Mouse (Mus musculus) urinary bladder, postnatal 14 days (tissue): Measurements from ENCODE around the gene Ssbp3.

Experiments used
- DNase-seq: peaks from one replicate; pipeline ENCODE4 v3.0.0; 2021; ENCODE audit warnings: low spot score

The Ssbp3 gene

GRCm38 (mm10) chr4:106985899-106986832, 75.7 kb downstream of the Ssbp3 start:
- no peak for DNase-seq

GRCm38 (mm10) chr4:106987725-106988364, 77.3 kb downstream of the Ssbp3 start:
- DNase-seq = peak; percentile 85

- DNase-seq = no peak
Measured at GRCm38 (mm10) chr4:106988886-106989225, 78.4 kb downstream of the Ssbp3 start.

GRCm38 (mm10) chr4:106989226-106989983, 78.9 kb downstream of the Ssbp3 start:
- no peak for DNase-seq

- DNase-seq = no peak
Measured at GRCm38 (mm10) chr4:106993053-106993452, 82.6 kb downstream of the Ssbp3 start.

- no peak for DNase-seq
Measured at GRCm38 (mm10) chr4:106994252-106994651, 83.8 kb downstream of the Ssbp3 start.

GRCm38 (mm10) chr4:106995069-106995468, 84.6 kb downstream of the Ssbp3 start:
- no peak for DNase-seq

- no peak for DNase-seq
Measured at GRCm38 (mm10) chr4:106995513-106995912, 85.0 kb downstream of the Ssbp3 start.

- peak; percentile 61 for DNase-seq
Measured at GRCm38 (mm10) chr4:106996305-106997076, 86.0 kb downstream of the Ssbp3 start.

GRCm38 (mm10) chr4:107001259-107001810, 90.8 kb downstream of the Ssbp3 start:
- no peak for DNase-seq

- DNase-seq = no peak
Measured at GRCm38 (mm10) chr4:107001916-107002488, 91.5 kb downstream of the Ssbp3 start.

GRCm38 (mm10) chr4:107002517-107003165, 92.1 kb downstream of the Ssbp3 start:
- no peak for DNase-seq

GRCm38 (mm10) chr4:107003199-107003598, 92.7 kb downstream of the Ssbp3 start:
- no peak for DNase-seq

GRCm38 (mm10) chr4:107003786-107004185, 93.3 kb downstream of the Ssbp3 start:
- no peak for DNase-seq

- DNase-seq = no peak
Measured at GRCm38 (mm10) chr4:107004346-107004745, 93.8 kb downstream of the Ssbp3 start.

GRCm38 (mm10) chr4:107005166-107005565, 94.7 kb downstream of the Ssbp3 start:
- no peak for DNase-seq

- no peak for DNase-seq
Measured at GRCm38 (mm10) chr4:107006229-107006628, 95.7 kb downstream of the Ssbp3 start.

GRCm38 (mm10) chr4:107006807-107007206, 96.3 kb downstream of the Ssbp3 start:
- no peak for DNase-seq

GRCm38 (mm10) chr4:107007359-107007758, 96.9 kb downstream of the Ssbp3 start:
- no peak for DNase-seq

GRCm38 (mm10) chr4:107008161-107008560, 97.7 kb downstream of the Ssbp3 start:
- no peak for DNase-seq

GRCm38 (mm10) chr4:107009548-107009947, 99.0 kb downstream of the Ssbp3 start:
- no peak for DNase-seq
